Mouse (Mus musculus): ENCODE measurements around the gene Gm17079.
"Not testable (repeated sequence)": the region's sequence is repeated elsewhere in the genome, so short reads cannot be mapped to it uniquely, and the experiment has no call there.

The Gm17079 gene

GRCm38 (mm10) chr14:51695368-51695767 is at the start of gene Gm17079:
Gene Gm17079, minus strand, starts transcription at chr14:51695468.
- not testable (repeated sequence) for DNase-seq

GRCm38 (mm10) chr14:51740347-51741170 is 45.3 kb upstream of the Gm17079 start:
- no peak for DNase-seq

DNA sequence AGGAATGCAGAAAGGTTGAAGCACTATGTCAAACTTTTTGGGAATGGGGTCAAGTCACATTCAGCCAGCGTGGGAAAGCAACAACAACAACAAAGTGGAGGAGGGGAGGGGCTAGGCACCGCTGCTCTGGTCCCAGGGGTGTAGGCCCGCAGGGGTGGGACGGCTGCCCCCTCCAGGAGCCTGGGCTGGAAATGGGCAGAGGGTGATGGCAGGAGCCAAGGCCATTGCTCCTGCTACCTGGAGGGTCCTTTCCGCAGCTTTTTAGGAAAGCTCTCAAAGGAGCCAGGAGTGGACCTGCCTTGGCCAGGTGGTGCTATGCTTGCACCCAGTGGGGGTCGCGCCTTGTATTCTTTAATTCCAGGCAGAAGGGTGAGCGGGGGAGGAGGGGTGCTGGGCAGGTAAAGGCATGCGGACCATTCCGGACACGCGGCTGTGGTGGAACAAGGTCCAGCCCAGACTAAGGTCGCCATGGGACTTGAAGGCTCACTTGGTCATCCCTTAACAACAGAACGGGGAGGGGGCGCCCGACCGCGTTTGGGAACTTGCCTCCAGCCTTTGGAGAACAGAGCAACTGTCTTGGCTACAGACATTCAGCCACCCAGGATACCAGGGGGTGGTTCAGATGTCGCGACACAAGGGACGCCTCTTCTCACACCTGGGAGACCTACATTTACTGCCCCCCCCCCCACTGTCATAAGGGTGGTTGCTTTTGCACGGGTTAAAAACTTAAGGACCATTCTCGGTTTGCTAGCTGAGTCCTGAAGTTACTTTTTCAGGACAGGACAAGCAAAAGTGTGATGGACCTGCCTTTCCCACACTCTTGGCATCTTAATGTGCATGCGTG is 44.1 kb upstream of the Gm17079 start:
- DNase-seq = no peak

DNA sequence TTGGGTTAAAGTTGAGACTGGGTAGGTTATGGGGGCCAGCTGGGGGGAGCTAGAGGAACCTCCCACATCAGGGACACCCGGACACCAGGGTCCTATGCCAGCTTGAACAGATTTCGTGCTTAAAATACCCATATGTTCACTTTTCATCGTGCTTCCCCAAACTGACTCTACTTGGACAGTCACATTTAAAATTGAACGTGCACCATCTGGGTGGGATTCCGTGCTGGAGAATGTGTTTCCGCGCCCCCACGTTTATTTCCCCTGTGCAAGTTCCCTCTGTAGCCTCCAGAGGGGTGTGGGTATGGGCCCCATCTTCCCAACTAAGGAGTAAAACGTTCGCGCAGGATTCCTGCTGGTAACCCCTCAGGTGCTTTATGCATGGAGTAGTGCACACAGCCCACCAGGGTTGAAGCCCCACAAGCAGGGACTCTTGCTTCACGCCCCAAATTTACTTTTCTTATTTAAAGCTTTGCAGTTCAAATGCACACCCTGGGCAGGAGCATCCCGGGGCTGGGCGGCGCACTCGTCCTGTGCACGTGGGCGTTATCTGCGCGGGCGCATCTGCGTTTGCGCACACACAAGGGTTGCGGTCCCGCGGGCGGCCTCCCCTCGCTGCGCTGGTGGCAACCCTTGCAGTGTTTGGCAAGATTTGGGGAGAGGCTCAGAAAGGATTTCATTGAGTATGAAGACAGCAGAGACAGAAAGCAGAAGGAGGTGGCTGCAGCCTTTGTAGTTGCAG is 43.3 kb upstream of the Gm17079 start:
- DNase-seq = no peak

GRCm38 (mm10) chr14:51737967-51738366 is 42.7 kb upstream of the Gm17079 start:
- no peak for DNase-seq

- DNase-seq = no peak
Observed at GRCm38 (mm10) chr14:51717083-51717482, 21.8 kb upstream of the Gm17079 start, which contains the start of gene Gm5800. Gene Gm5800, minus strand, starts transcription at chr14:51717183.

GRCm38 (mm10) chr14:51677269-51677668 is 18.0 kb downstream of the Gm17079 start:
- DNase-seq = no peak

All from lung, postnatal 4 days (tissue).